Mouse (Mus musculus): Measurements from ENCODE around the gene Csnk1d. TPM values are rescaled to one million over a fixed set of nuclear protein-coding genes. Genes with fewer than 3 reads are reported as not detected.

Csnk1d gene
- polyA plus RNA-seq, 1 experiment from 2014 or later = 84.6 TPM

- ATAC-seq (ENCODE audit: insufficient read depth, low FRiP score, low TSS enrichment) (no peak), DNase-seq (ENCODE audit: low spot score) (no peak)
- Histone ChIP-seq H3K27ac (ENCODE audit: low read depth, low read length) (no peak overlapping the region), H3K4me1 (ENCODE audit: control insufficient read depth, insufficient read depth, low read length) (no peaks in the 10 kb centered on the region), H3K9ac (ENCODE audit: low read length) (no peak overlapping the region), H3K27me3 (ENCODE audit: control insufficient read depth, insufficient read depth, low read length) (no peaks in the 10 kb centered on the region), H3K4me3 (ENCODE audit: low read depth, low read length) (no peak overlapping the region), H3K9me3 (ENCODE audit: control insufficient read depth, low read length) (no peaks in the 10 kb centered on the region), H3K4me2 (ENCODE audit: low read depth) (no peak overlapping the region), H3K36me3 (ENCODE audit: control insufficient read depth, insufficient read depth, low read length) (no peaks in the 10 kb centered on the region)
- WGBS = 91% methylated on average over 3 of the region's 3 CpGs
Measured at GRCm38 (mm10) chr11:120922528-120922927, 68.6 kb downstream of the Csnk1d start.

DNA sequence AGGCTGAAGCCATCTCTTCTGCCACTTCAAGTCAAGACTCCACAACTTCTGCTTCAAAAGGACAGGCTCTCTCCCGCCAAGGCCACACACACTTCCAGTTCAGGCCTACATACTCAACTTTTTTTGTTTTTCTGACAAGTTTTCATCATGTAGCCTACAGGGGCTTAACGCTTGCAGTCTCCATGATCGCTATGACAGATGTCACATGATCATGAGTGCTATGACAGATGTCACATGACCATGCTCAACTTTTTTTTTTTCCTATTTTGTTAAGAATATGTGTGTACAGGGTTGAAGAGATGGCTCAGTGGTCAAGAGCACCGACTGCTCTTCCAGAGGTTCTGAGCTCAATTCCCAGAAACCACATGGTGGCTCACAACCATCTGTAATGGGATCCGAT, 73.4 kb downstream of the Csnk1d start:
- H3K27me3 ChIP-seq (ENCODE audit: control insufficient read depth, insufficient read depth, low read length) = no peaks in the 10 kb centered on the region
- no peaks in the 10 kb centered on the region for H3K9me3 ChIP-seq (ENCODE audit: control insufficient read depth, low read length)
- DNase-seq (ENCODE audit: low spot score) (no peak), ATAC-seq (ENCODE audit: insufficient read depth, low FRiP score, low TSS enrichment) (no peak)
- no peak overlapping the region for H3K27ac ChIP-seq (ENCODE audit: low read depth, low read length)
- WGBS = 97% methylated on average over 5 of the region's 5 CpGs
- no peak overlapping the region for H3K9ac ChIP-seq (ENCODE audit: low read length)
- no peak overlapping the region for H3K4me3 ChIP-seq (ENCODE audit: low read depth, low read length)
- no peaks in the 10 kb centered on the region for H3K4me1 ChIP-seq (ENCODE audit: control insufficient read depth, insufficient read depth, low read length)
- H3K36me3 ChIP-seq (ENCODE audit: control insufficient read depth, insufficient read depth, low read length) = no peaks in the 10 kb centered on the region; the same call in 1 of the 2 replicates
- H3K4me2 ChIP-seq (ENCODE audit: low read depth) = no peak overlapping the region

GRCm38 (mm10) chr11:120916477-120916876, 74.7 kb downstream of the Csnk1d start:
- Histone ChIP-seq H3K4me3 (ENCODE audit: low read depth, low read length) (no peak overlapping the region), H3K9ac (ENCODE audit: low read length) (no peak overlapping the region), H3K4me1 (ENCODE audit: control insufficient read depth, insufficient read depth, low read length) (no peaks in the 10 kb centered on the region), H3K4me2 (ENCODE audit: low read depth) (no peak overlapping the region), H3K27ac (ENCODE audit: low read depth, low read length) (no peak overlapping the region), H3K9me3 (ENCODE audit: control insufficient read depth, low read length) (no peaks in the 10 kb centered on the region), H3K27me3 (ENCODE audit: control insufficient read depth, insufficient read depth, low read length) (no peaks in the 10 kb centered on the region), H3K36me3 (ENCODE audit: control insufficient read depth, insufficient read depth, low read length) (no peaks in the 10 kb centered on the region; the same call in 1 of the 2 replicates)
- WGBS = 85% methylated on average over 3 of the region's 3 CpGs
- DNase-seq (ENCODE audit: low spot score) (no peak), ATAC-seq (ENCODE audit: insufficient read depth, low FRiP score, low TSS enrichment) (no peak)

DNA sequence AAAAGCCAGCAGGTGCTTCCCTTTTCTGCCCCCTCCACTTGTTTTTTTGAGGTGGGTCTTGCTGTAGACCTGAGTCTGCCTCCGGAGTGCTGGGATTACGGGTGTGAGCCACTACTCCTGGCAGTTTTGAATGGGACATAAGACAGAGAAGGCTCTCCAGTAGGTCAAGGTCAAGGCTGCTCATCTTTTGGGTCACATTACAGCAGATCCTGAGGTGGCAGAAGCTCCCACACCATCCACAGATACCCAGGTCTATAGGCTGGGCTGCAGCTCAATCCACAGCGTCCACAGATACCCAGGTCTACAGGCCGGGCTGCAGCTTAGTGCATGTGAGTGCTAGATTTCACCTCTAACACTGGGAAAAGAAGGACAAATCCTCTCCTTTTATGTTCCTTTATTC, 77.3 kb downstream of the Csnk1d start:
- ATAC-seq (ENCODE audit: insufficient read depth, low FRiP score, low TSS enrichment) (no peak), DNase-seq (ENCODE audit: low spot score) (no peak)
- H3K9me3 ChIP-seq (ENCODE audit: control insufficient read depth, low read length) = no peaks in the 10 kb centered on the region
- 96% methylated on average over 4 of the region's 4 CpGs for WGBS
- H3K4me1 ChIP-seq (ENCODE audit: control insufficient read depth, insufficient read depth, low read length) = no peaks in the 10 kb centered on the region
- no peak overlapping the region for H3K9ac ChIP-seq (ENCODE audit: low read length)
- no peak overlapping the region for H3K4me2 ChIP-seq (ENCODE audit: low read depth)
- no peaks in the 10 kb centered on the region for H3K27me3 ChIP-seq (ENCODE audit: control insufficient read depth, insufficient read depth, low read length)
- no peak overlapping the region for H3K4me3 ChIP-seq (ENCODE audit: low read depth, low read length)
- no peaks in the 10 kb centered on the region; the same call in 1 of the 2 replicates for H3K36me3 ChIP-seq (ENCODE audit: control insufficient read depth, insufficient read depth, low read length)
- no peak overlapping the region for H3K27ac ChIP-seq (ENCODE audit: low read depth, low read length)

Other genes starting within 250 kb of the Csnk1d start
- gene Hmga1b, start 228.5 kb downstream of the Csnk1d start, polyA plus RNA-seq (2014; fragmentation: Nextera tagmentation; extraction: Ambion mirVana) = 7.7 and 8.6 TPM in 2 replicates
- gene Rfng, start 207.1 kb downstream of the Csnk1d start, polyA plus RNA-seq (2014; fragmentation: Nextera tagmentation; extraction: Ambion mirVana) = 36.7 and 40.5 TPM in 2 replicates
- gene Gps1, start 207.1 kb downstream of the Csnk1d start, polyA plus RNA-seq (2014; fragmentation: Nextera tagmentation; extraction: Ambion mirVana) = 286 and 291 TPM in 2 replicates
- 83.4 and 84.7 TPM in 2 replicates for gene Dus1l, start 194.9 kb downstream of the Csnk1d start, polyA plus RNA-seq (2014; fragmentation: Nextera tagmentation; extraction: Ambion mirVana)
- gene Fasn, start 166.8 kb downstream of the Csnk1d start, polyA plus RNA-seq (2014; fragmentation: Nextera tagmentation; extraction: Ambion mirVana) = 108 and 125 TPM in 2 replicates
- 4.6 and 5.8 TPM in 2 replicates for gene Ccdc57, start 58.5 kb downstream of the Csnk1d start, polyA plus RNA-seq (2014; fragmentation: Nextera tagmentation; extraction: Ambion mirVana)
- 37.1 and 39.4 TPM in 2 replicates for gene Slc16a3, start 42.9 kb downstream of the Csnk1d start, polyA plus RNA-seq (2014; fragmentation: Nextera tagmentation; extraction: Ambion mirVana)
- gene Cd7, start 48.1 kb upstream of the Csnk1d start, polyA plus RNA-seq (2014; fragmentation: Nextera tagmentation; extraction: Ambion mirVana) = not detected in 2 replicates
- gene Sectm1b, start 72.2 kb upstream of the Csnk1d start, polyA plus RNA-seq (2014; fragmentation: Nextera tagmentation; extraction: Ambion mirVana) = not detected in 2 replicates
- gene Sectm1a, start 89.9 kb upstream of the Csnk1d start, polyA plus RNA-seq (2014; fragmentation: Nextera tagmentation; extraction: Ambion mirVana) = not detected in 2 replicates
- gene Tex19.2, start 127.3 kb upstream of the Csnk1d start, polyA plus RNA-seq (2014; fragmentation: Nextera tagmentation; extraction: Ambion mirVana) = not detected in 2 replicates
- 0.46 TPM in 1 of 2 replicates, not detected in the other for gene Tex19.1, start 154.8 kb upstream of the Csnk1d start, polyA plus RNA-seq (2014; fragmentation: Nextera tagmentation; extraction: Ambion mirVana)
- gene Uts2r, start 168.9 kb upstream of the Csnk1d start, polyA plus RNA-seq (2014; fragmentation: Nextera tagmentation; extraction: Ambion mirVana) = 0.19 TPM in 1 of 2 replicates, not detected in the other
- gene Hexdc, start 213.1 kb upstream of the Csnk1d start, polyA plus RNA-seq (2014; fragmentation: Nextera tagmentation; extraction: Ambion mirVana) = 7.0 and 7.6 TPM in 2 replicates
- 17.8 and 19.8 TPM in 2 replicates for gene Ogfod3, start 213.4 kb upstream of the Csnk1d start, polyA plus RNA-seq (2014; fragmentation: Nextera tagmentation; extraction: Ambion mirVana)
- gene Cybc1, start 238.0 kb upstream of the Csnk1d start, polyA plus RNA-seq (2014; fragmentation: Nextera tagmentation; extraction: Ambion mirVana) = 42.3 and 45.7 TPM in 2 replicates
- 77.8 and 87.0 TPM in 2 replicates for gene Narf, start 245.9 kb upstream of the Csnk1d start, polyA plus RNA-seq (2014; fragmentation: Nextera tagmentation; extraction: Ambion mirVana)

Data from neural tube, embryonic 11.5 days (tissue).